Mouse (Mus musculus) limb, embryonic 12.5 days (tissue): ENCODE data around the gene Lim2. TPM values are rescaled to one million over a fixed set of nuclear protein-coding genes. Genes with fewer than 3 reads are reported as not detected.

Experiments used
- ATAC-seq: fragments of 200-750 bp; cut with Nextera tagmentation; 2 replicates; pipeline ENCODE4 v1.8.0; 2017; ENCODE audit warnings: low read depth, moderate TSS enrichment; ENCODE audit not compliant: insufficient number of reproducible peaks, insufficient read depth, low FRiP score, low TSS enrichment
- H3K27ac ChIP-seq: fragments of 300-500 bp; sonication (generic); 2 replicates; pipeline ENCODE4 v1.5.1; 2016; ENCODE audit warnings: mild to moderate bottlenecking, moderate library complexity
- H3K27me3 ChIP-seq: fragments of 300-500 bp; sonication (generic); 2 replicates; pipeline ENCODE4 v1.6.1; 2016; ENCODE audit warnings: mild to moderate bottlenecking, moderate library complexity
- H3K36me3 ChIP-seq: fragments of 300-500 bp; sonication (generic); 2 replicates; pipeline ENCODE4 v1.6.1; 2016; ENCODE audit warnings: mild to moderate bottlenecking, moderate library complexity
- H3K4me1 ChIP-seq: fragments of 300-500 bp; sonication (generic); replicated peaks from 2 replicates; pipeline ENCODE4 v1.6.1; 2016
- H3K4me2 ChIP-seq: fragments of 300-500 bp; sonication (generic); 2 replicates; pipeline ENCODE4 v1.6.1; 2016; ENCODE audit warnings: mild to moderate bottlenecking, moderate library complexity
- H3K4me3 ChIP-seq: fragments of 300-500 bp; sonication (generic); replicated peaks from 2 replicates; pipeline ENCODE4 v1.5.1; 2016; ENCODE audit warnings: mild to moderate bottlenecking
- H3K9ac ChIP-seq: fragments of 300-500 bp; sonication (generic); replicated peaks from 2 replicates; pipeline ENCODE4 v1.6.1; 2016; ENCODE audit warnings: mild to moderate bottlenecking, moderate library complexity
- H3K9me3 ChIP-seq: fragments of 300-500 bp; sonication (generic); 2 replicates; pipeline ENCODE4 v1.6.1; 2016; ENCODE audit warnings: mild to moderate bottlenecking, moderate library complexity
- WGBS: fragments of 180-500 bp; shearing (Covaris S2); methylation state at CpG from one replicate; pipeline ENCODE4 v1.1.7; 2016; 5-methylcytosine and 5-hydroxymethylcytosine counted together
- polyA plus RNA-seq: library from polyadenylated mRNA; unstranded; fragments of >200 nt; fragmentation: Nextera tagmentation; extraction: Ambion mirVana; gene quantifications from 2 replicates; pipeline ENCODE4 v1.2.1, GENCODE M21; 2016

The Lim2 gene
- polyA plus RNA-seq, 1 experiment from 2014 or later, result not detected

DNA sequence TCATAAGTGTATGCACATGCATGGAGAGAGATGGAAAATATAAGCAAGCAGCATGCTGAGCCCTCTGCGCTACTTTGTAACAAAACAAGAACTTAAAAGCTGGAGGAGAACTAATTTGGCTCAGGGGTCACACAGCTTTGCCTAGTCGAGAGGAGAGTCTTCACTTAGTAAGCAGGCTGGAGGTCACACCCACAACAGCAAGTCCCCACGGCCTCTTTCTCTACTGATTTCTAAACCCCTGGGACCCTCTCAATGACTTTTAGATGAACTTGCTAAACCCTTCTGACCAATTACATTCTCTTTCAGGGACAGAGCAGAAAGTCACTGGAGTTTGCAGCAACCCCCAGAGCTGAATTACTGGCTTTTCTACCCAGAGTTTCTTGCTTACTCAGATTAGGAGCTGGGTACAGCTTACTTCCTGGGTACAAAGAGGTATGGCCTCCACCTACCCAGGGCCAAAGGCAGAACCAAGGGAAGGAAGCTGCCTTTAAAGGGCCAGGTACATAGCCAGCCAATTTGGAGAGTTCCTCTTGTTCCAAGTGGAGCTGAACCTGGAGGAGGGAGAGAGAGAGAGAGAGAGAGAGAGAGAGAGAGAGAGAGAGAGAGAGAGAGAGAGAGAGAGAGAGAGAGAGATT is 3.4 kb upstream of the Lim2 start:
- no peak overlapping the region for H3K9ac ChIP-seq
- no peaks in the 10 kb centered on the region for H3K36me3 ChIP-seq
- no peak overlapping the region for H3K27ac ChIP-seq
- H3K4me1 ChIP-seq, result no peaks in the 10 kb centered on the region; the same call in 1 of the 2 replicates
- H3K4me2 ChIP-seq, result no peak overlapping the region
- H3K27me3 ChIP-seq, result no peaks in the 10 kb centered on the region
- WGBS, result 64% methylated on average over 3 of the region's 3 CpGs
- no peak for ATAC-seq
- no peak overlapping the region for H3K4me3 ChIP-seq
- no peaks in the 10 kb centered on the region for H3K9me3 ChIP-seq

DNA sequence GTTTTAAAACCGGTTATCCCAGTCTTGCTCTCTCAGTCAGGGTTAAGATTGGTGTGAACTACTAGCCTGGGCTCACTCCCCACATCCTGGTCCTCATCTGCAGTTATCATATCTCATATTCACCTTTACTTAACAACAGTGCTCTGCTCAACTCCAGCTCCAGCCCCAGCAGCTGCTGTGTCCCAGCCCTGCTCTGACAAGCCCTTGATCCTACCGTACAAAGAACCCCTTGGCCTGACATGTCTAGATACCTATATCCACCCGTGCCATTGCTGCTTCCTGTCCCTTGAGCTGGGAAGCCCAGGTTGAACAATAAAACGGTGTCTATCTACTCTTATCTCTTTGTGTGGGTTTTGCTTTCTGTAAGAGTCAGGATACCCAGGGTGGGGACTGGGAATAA is 2.0 kb downstream of the Lim2 start:
- Histone ChIP-seq H3K27me3 (no peaks in the 10 kb centered on the region), H3K4me3 (no peak overlapping the region), H3K9me3 (no peaks in the 10 kb centered on the region), H3K36me3 (no peaks in the 10 kb centered on the region), H3K4me1 (no peaks in the 10 kb centered on the region), H3K27ac (no peak overlapping the region), H3K9ac (no peak overlapping the region), H3K4me2 (no peak overlapping the region)
- no peak for ATAC-seq
- WGBS, result 65% methylated on average over 4 of the region's 4 CpGs

GRCm38 (mm10) chr7:43432891-43433290 is 5.4 kb downstream of the Lim2 start:
- Histone ChIP-seq H3K4me1 (no peaks in the 10 kb centered on the region), H3K9ac (no peak overlapping the region), H3K27ac (no peak overlapping the region), H3K4me3 (no peak overlapping the region), H3K9me3 (no peaks in the 10 kb centered on the region), H3K4me2 (no peak overlapping the region), H3K36me3 (no peaks in the 10 kb centered on the region), H3K27me3 (no peaks in the 10 kb centered on the region)
- no peak for ATAC-seq
- 80% methylated on average over 4 of the region's 4 CpGs for WGBS

- H3K27ac ChIP-seq, result no peak overlapping the region
- H3K9ac ChIP-seq, result no peak overlapping the region
- H3K36me3 ChIP-seq, result no peaks in the 10 kb centered on the region
- H3K4me1 ChIP-seq, result no peaks in the 10 kb centered on the region
- no peaks in the 10 kb centered on the region for H3K27me3 ChIP-seq
- ATAC-seq, result no peak
- H3K9me3 ChIP-seq, result no peaks in the 10 kb centered on the region
- 88% methylated on average over 5 of the region's 5 CpGs for WGBS
- no peak overlapping the region for H3K4me3 ChIP-seq
- H3K4me2 ChIP-seq, result no peak overlapping the region
These were observed 7.2 kb downstream of the Lim2 start for GRCm38 (mm10) chr7:43434676-43435075.

DNA sequence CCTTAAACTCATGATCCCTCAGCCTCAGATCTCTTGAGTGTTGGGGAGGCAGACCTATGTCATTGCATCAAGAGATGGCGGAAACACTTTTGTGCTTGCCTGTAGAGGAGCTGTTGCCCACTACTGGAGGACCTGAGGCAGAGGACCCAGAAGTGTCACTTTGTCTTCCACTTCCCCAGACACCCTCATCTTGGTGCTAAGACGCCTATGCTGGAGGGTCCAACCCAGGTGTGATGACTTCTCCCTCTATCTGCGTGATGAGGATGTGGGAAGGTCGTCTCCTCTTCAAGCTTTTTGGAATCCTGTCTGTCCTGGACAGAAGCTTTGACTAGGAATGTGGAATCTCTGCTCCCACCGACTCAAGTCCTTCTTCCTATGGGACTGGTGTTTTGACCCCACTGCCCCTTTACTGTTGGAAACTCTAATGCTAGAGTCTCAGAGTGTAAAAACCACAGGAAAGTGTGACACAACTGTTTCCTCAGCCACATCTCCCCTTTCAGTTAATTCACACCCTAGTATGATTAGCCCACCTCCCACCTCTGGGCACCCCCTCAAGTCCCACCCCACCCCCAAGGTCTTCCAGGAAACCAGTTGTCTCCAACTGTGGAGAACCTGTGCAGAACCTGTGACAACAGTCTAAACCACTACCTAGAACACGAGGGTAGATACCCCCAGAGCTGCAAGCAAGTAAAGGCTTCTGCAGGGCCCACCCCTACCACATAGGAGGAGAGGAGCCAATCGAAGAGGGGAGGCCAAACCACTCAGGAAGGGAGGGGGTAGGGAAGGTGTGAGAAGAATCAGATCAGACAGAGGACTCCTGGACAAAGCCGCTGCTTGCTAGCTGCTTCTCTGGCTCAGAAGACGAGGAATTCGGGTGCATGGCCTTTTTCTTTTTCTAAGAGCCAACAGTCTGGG is 9.1 kb downstream of the Lim2 start, which contains the start of gene Nkg7:
Nkg7 (plus strand) TSS at position 733 of the 915 bp plus-strand sequence.
- WGBS, result 66% methylated on average over 10 of the region's 10 CpGs
- no peak within 1 kb of the TSS for H3K27ac ChIP-seq
- no peak within 1 kb of the TSS for H3K9ac ChIP-seq
- no peaks in the 10 kb centered on the region for H3K36me3 ChIP-seq
- H3K4me1 ChIP-seq, result no peaks in the 10 kb centered on the region
- no peak for ATAC-seq
- H3K9me3 ChIP-seq, result no peaks in the 10 kb centered on the region
- H3K4me3 ChIP-seq, result no peak within 1 kb of the TSS
- H3K4me2 ChIP-seq, result no peak within 1 kb of the TSS
- no peaks in the 10 kb centered on the region for H3K27me3 ChIP-seq

GRCm38 (mm10) chr7:43438611-43439010 is 11.1 kb downstream of the Lim2 start:
- H3K27ac ChIP-seq, result no peak overlapping the region
- no peak for ATAC-seq
- no peak overlapping the region for H3K4me2 ChIP-seq
- 84% methylated on average over 4 of the region's 4 CpGs for WGBS
- no peak overlapping the region for H3K4me3 ChIP-seq
- no peaks in the 10 kb centered on the region for H3K27me3 ChIP-seq
- no peak overlapping the region for H3K9ac ChIP-seq
- H3K9me3 ChIP-seq, result no peaks in the 10 kb centered on the region
- H3K4me1 ChIP-seq, result peaks cover 6% of the 10 kb centered on the region
- no peaks in the 10 kb centered on the region for H3K36me3 ChIP-seq

- Histone ChIP-seq H3K4me3 (no peak within 1 kb of the TSS), H3K4me1 (peaks cover 17% of the 10 kb centered on the region), H3K36me3 (no peaks in the 10 kb centered on the region), H3K27ac (no peak within 1 kb of the TSS), H3K27me3 (no peaks in the 10 kb centered on the region), H3K9me3 (no peaks in the 10 kb centered on the region), H3K4me2 (no peak within 1 kb of the TSS), H3K9ac (no peak within 1 kb of the TSS)
- WGBS, result 83% methylated on average over 6 of the region's 6 CpGs
- no peak for ATAC-seq
These were observed 13.0 kb downstream of the Lim2 start, which contains the start of gene Cldnd2 for GRCm38 (mm10) chr7:43440482-43440881. Cldnd2 (plus strand) TSS chr7:43440782.

DNA sequence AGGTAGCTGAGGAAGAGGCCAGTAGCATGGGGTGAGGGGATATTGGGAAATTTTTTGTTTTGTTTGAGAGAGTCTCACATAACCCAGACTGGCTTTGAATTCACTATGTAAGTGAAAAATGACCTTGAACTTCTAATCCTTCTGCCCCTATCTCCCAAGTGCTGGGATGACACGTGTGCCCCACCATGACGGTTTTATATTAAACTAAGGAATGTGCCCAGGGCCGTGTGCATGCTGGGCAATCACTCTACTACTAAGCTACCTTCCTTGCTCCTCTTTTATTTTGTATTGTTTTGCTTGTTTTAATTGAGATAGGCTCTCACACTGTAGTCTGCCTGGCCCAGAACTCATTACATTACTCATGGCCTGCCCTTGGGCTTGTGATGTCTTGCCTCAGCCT is 13.6 kb downstream of the Lim2 start:
- Histone ChIP-seq H3K27me3 (no peaks in the 10 kb centered on the region), H3K9ac (no peak overlapping the region), H3K4me3 (no peak overlapping the region), H3K36me3 (no peaks in the 10 kb centered on the region), H3K4me2 (no peak overlapping the region), H3K27ac (no peak overlapping the region), H3K4me1 (peaks cover 17% of the 10 kb centered on the region), H3K9me3 (no peaks in the 10 kb centered on the region)
- ATAC-seq, result no peak
- 78% methylated on average over 3 of the region's 3 CpGs for WGBS

- Histone ChIP-seq H3K36me3 (no peaks in the 10 kb centered on the region), H3K4me1 (peaks cover 17% of the 10 kb centered on the region), H3K4me3 (peak overlapping the region; percentile 54), H3K9ac (peak overlapping the region; percentile 60), H3K4me2 (peak overlapping the region; percentile 80), H3K27ac (peak overlapping the region; percentile 95), H3K9me3 (no peaks in the 10 kb centered on the region), H3K27me3 (no peaks in the 10 kb centered on the region)
- ATAC-seq, result no peak
- 15% methylated on average over 9 of the region's 9 CpGs for WGBS
These were observed 15.2 kb downstream of the Lim2 start for GRCm38 (mm10) chr7:43442684-43443083.

GRCm38 (mm10) chr7:43443126-43443916 is 15.9 kb downstream of the Lim2 start:
- H3K27ac ChIP-seq, result peak overlapping the region; percentile 95
- H3K4me3 ChIP-seq, result peak overlapping the region; percentile 54
- peak; percentile 79 for ATAC-seq
- no peaks in the 10 kb centered on the region for H3K27me3 ChIP-seq
- 1% methylated on average over 36 of the region's 36 CpGs for WGBS
- H3K9me3 ChIP-seq, result no peaks in the 10 kb centered on the region
- peaks cover 17% of the 10 kb centered on the region for H3K4me1 ChIP-seq
- peak overlapping the region; percentile 80 for H3K4me2 ChIP-seq
- peak overlapping the region; percentile 60 for H3K9ac ChIP-seq
- no peaks in the 10 kb centered on the region for H3K36me3 ChIP-seq

DNA sequence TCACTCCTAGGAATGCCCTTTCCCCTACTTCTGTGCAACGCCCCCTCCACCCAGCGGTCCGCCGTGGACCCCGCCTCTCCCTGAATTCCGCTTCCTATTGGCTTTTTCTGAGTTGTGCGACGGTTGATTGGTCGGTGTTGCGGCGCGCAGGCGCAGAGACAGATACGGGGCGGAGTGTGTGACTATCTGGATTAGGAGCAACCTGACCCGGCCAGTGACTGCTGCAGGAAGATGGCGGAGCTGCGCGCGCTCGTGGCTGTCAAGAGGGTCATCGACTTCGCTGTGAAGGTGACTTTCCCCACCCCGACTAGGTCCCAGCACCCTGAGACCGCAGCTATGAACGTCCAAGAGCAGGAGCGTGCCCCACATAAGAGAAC is 16.4 kb downstream of the Lim2 start, which contains the start of the genes Etfb and Gm45233:
Etfb (plus strand) TSS at position 167 of the 377 bp plus-strand sequence.
Gm45233 (plus strand) TSS at position 212 of the 377 bp plus-strand sequence.
- Histone ChIP-seq H3K27me3 (no peaks in the 10 kb centered on the region), H3K27ac (peak within 1 kb of the TSS; percentile 95), H3K4me1 (peaks cover 17% of the 10 kb centered on the region), H3K36me3 (no peaks in the 10 kb centered on the region), H3K4me2 (peak within 1 kb of the TSS; percentile 80), H3K4me3 (peak within 1 kb of the TSS; percentile 54), H3K9me3 (no peaks in the 10 kb centered on the region), H3K9ac (peak within 1 kb of the TSS; percentile 60)
- WGBS, result under 1% methylated on average over 27 of the region's 27 CpGs
- ATAC-seq, result peak; percentile 96
